Mouse (Mus musculus) liver, embryonic 12.5 days (tissue): ENCODE measurements at regions not wholly inside any gene's neighbourhood (a gene's known extent, or its start where the extent isn't known, plus 50 kb on each side); places are given as distances from the start of the nearest gene placed in this dataset.
A peak's percentile ranks its signal among the peaks of the same experiment; 100 is the strongest.

Source experiments
- ATAC-seq: fragments of 200-750 bp; cut with Nextera tagmentation; 2 replicates; pipeline ENCODE4 v1.8.0; 2017; ENCODE audit warnings: moderate number of reproducible peaks, mild to moderate bottlenecking, moderate library complexity
- H3K27ac ChIP-seq: fragments of 300-500 bp; sonication (generic); 2 replicates; pipeline ENCODE4 v1.5.1; 2016; ENCODE audit warnings: mild to moderate bottlenecking
- H3K27me3 ChIP-seq: fragments of 300-500 bp; sonication (generic); replicated peaks from 2 replicates; pipeline ENCODE4 v1.6.1; 2016; ENCODE audit warnings: mild to moderate bottlenecking, moderate library complexity
- H3K36me3 ChIP-seq: fragments of 300-500 bp; sonication (generic); 2 replicates; pipeline ENCODE4 v1.6.1; 2016; ENCODE audit warnings: mild to moderate bottlenecking, moderate library complexity
- H3K4me1 ChIP-seq: fragments of 300-500 bp; sonication (generic); 2 replicates; pipeline ENCODE4 v1.6.1; 2016
- H3K4me2 ChIP-seq: fragments of 300-500 bp; sonication (generic); 2 replicates; pipeline ENCODE4 v1.6.1; 2016; ENCODE audit warnings: mild to moderate bottlenecking, moderate library complexity
- H3K4me3 ChIP-seq: fragments of 300-500 bp; sonication (generic); 2 replicates; pipeline ENCODE4 v1.5.1; 2016; ENCODE audit warnings: mild to moderate bottlenecking, moderate library complexity
- H3K9ac ChIP-seq: fragments of 300-500 bp; sonication (generic); 2 replicates; pipeline ENCODE4 v1.6.1; 2016; ENCODE audit warnings: mild to moderate bottlenecking, moderate library complexity
- H3K9me3 ChIP-seq: fragments of 300-500 bp; sonication (generic); replicated peaks from 2 replicates; pipeline ENCODE4 v1.6.1; 2016; ENCODE audit warnings: mild to moderate bottlenecking, moderate library complexity
- WGBS: fragments of 180-500 bp; shearing (Covaris S2); methylation state at CpG from one replicate; pipeline ENCODE4 v1.1.7; 2016; ENCODE audit not compliant: insufficient replicate concordance; 5-methylcytosine and 5-hydroxymethylcytosine counted together

- no peak overlapping the region for H3K27ac ChIP-seq
- no peaks in the 10 kb centered on the region for H3K9me3 ChIP-seq
- H3K27me3 ChIP-seq: no peaks in the 10 kb centered on the region
- no peak overlapping the region for H3K9ac ChIP-seq
- H3K36me3 ChIP-seq: no peaks in the 10 kb centered on the region
- no peaks in the 10 kb centered on the region for H3K4me1 ChIP-seq
- H3K4me3 ChIP-seq: no peak overlapping the region
- H3K4me2 ChIP-seq: no peak overlapping the region
- WGBS: 80% methylated on average over 1 of the region's 1 CpGs
- ATAC-seq: no peak
These were observed 87.9 kb upstream of the Lpp start for GRCm38 (mm10) chr16:24305391-24305790.

- no peak overlapping the region for H3K27ac ChIP-seq
- H3K4me1 ChIP-seq: no peaks in the 10 kb centered on the region
- H3K4me3 ChIP-seq: no peak overlapping the region
- WGBS: 27% methylated on average over 3 of the region's 3 CpGs
- ATAC-seq: no peak
- no peaks in the 10 kb centered on the region for H3K27me3 ChIP-seq
- no peaks in the 10 kb centered on the region for H3K36me3 ChIP-seq
- no peaks in the 10 kb centered on the region for H3K9me3 ChIP-seq
- no peak overlapping the region for H3K9ac ChIP-seq
- no peak overlapping the region for H3K4me2 ChIP-seq
These were observed 96.5 kb upstream of the Lpp start for GRCm38 (mm10) chr16:24296790-24297189.

- Histone ChIP-seq H3K4me1 (no peaks in the 10 kb centered on the region), H3K9me3 (no peaks in the 10 kb centered on the region), H3K27ac (no peak overlapping the region), H3K4me2 (no peak overlapping the region), H3K36me3 (no peaks in the 10 kb centered on the region), H3K4me3 (no peak overlapping the region), H3K9ac (no peak overlapping the region), H3K27me3 (no peaks in the 10 kb centered on the region)
- WGBS: 53% methylated on average over 7 of the region's 7 CpGs
- ATAC-seq: no peak
These were observed 97.5 kb upstream of the Lpp start for GRCm38 (mm10) chr16:24295626-24296440.

DNA sequence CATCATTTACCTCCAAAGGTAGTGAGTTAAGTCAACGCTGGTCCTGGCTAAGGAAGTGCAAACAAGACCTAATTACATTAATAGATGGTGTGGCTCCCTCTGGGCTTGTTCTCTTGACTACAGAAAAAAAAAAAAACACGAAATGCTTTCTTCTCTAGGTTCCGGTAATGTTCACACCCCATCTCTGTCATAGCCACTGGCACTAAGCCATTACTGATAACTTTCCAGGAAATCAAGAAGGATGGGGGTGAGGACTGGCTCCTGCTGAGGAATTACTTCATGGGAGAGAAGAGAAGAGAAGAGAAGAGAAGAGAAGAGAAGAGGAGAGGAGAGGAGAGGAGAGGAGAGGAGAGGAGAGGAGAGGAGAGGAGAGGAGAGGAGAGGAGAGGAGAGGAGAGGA lies 109.1 kb upstream of the Lpp start:
- no peaks in the 10 kb centered on the region for H3K9me3 ChIP-seq
- H3K4me3 ChIP-seq: no peak overlapping the region
- no peaks in the 10 kb centered on the region for H3K27me3 ChIP-seq
- no peak for ATAC-seq
- no peaks in the 10 kb centered on the region for H3K36me3 ChIP-seq
- H3K4me1 ChIP-seq: no peaks in the 10 kb centered on the region; the same call in 1 of the 2 replicates
- 48% methylated on average over 3 of the region's 3 CpGs for WGBS
- H3K9ac ChIP-seq: no peak overlapping the region
- no peak overlapping the region for H3K4me2 ChIP-seq
- no peak overlapping the region for H3K27ac ChIP-seq

- Histone ChIP-seq H3K4me1 (no peaks in the 10 kb centered on the region; the same call in 1 of the 2 replicates), H3K36me3 (no peaks in the 10 kb centered on the region), H3K27me3 (no peaks in the 10 kb centered on the region), H3K4me3 (no peak overlapping the region), H3K9ac (no peak overlapping the region), H3K4me2 (no peak overlapping the region), H3K27ac (no peak overlapping the region), H3K9me3 (no peaks in the 10 kb centered on the region)
- peak; percentile 15; the same call in 1 of the 2 replicates for ATAC-seq
- 48% methylated on average over 6 of the region's 6 CpGs for WGBS
These were observed 111.1 kb upstream of the Lpp start for GRCm38 (mm10) chr16:24282194-24282683.

DNA sequence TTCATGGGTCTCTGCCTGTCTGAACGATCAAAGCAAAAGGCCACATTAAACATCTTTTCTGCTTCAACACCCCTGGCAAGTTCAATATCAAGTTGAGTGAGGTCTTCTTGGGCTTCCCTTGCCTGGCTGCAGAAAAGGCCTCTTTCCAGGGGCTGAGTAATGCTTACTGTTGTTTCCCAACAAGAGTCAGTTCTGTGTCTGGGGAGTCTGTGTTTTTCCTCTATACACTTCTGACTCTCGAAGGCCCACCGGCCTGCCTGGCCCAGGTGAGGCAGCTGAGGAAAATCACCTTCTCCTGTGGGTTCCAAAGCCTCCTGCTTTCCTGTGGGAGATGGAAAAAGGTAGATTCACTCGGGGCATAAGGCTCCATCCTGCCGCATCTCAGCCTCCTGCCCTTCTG lies 111.7 kb upstream of the Lpp start:
- Histone ChIP-seq H3K9me3 (no peaks in the 10 kb centered on the region), H3K4me1 (no peaks in the 10 kb centered on the region; the same call in 1 of the 2 replicates), H3K27me3 (no peaks in the 10 kb centered on the region), H3K27ac (no peak overlapping the region), H3K9ac (no peak overlapping the region), H3K4me3 (no peak overlapping the region), H3K4me2 (no peak overlapping the region), H3K36me3 (no peaks in the 10 kb centered on the region)
- no peak for ATAC-seq
- WGBS: 63% methylated on average over 5 of the region's 5 CpGs

GRCm38 (mm10) chr16:24277857-24278256 lies 115.5 kb upstream of the Lpp start:
- Histone ChIP-seq H3K36me3 (no peaks in the 10 kb centered on the region), H3K4me1 (no peaks in the 10 kb centered on the region; the same call in 1 of the 2 replicates), H3K27ac (no peak overlapping the region), H3K9me3 (no peaks in the 10 kb centered on the region), H3K27me3 (no peaks in the 10 kb centered on the region), H3K4me3 (no peak overlapping the region), H3K9ac (no peak overlapping the region), H3K4me2 (no peak overlapping the region)
- WGBS: 69% methylated on average over 7 of the region's 7 CpGs
- no peak for ATAC-seq

DNA sequence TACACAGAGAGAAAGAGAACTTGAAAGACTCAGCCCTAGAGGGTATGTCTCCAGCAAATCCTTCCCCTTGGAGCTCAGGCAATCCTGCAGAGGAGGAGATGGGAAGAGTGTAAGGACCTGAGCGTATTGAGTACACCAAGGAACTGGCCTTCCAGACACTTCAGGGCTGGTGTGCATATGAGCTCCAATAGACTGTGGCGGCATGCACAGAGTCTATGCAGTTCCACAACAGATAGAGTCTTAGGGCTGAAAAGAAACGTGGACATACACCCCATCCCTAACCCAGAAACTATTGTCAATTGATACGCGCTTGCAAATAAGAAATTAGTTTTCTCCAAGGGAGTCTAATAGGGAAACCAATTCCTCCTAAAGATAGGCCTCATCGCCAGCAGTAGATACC lies 130.6 kb upstream of the Lpp start:
- no peak for ATAC-seq
- Histone ChIP-seq H3K4me3 (no peak overlapping the region), H3K36me3 (no peaks in the 10 kb centered on the region), H3K4me1 (no peaks in the 10 kb centered on the region; the same call in 1 of the 2 replicates), H3K27ac (no peak overlapping the region), H3K4me2 (no peak overlapping the region), H3K27me3 (no peaks in the 10 kb centered on the region), H3K9ac (no peak overlapping the region), H3K9me3 (no peaks in the 10 kb centered on the region)
- 77% methylated on average over 6 of the region's 6 CpGs for WGBS

- Histone ChIP-seq H3K27ac (no peak overlapping the region), H3K4me1 (no peaks in the 10 kb centered on the region), H3K36me3 (no peaks in the 10 kb centered on the region), H3K27me3 (no peaks in the 10 kb centered on the region), H3K9me3 (no peaks in the 10 kb centered on the region), H3K9ac (no peak overlapping the region), H3K4me2 (no peak overlapping the region), H3K4me3 (no peak overlapping the region)
- no peak for ATAC-seq
- WGBS: 71% methylated on average over 3 of the region's 3 CpGs
These were observed 133.5 kb upstream of the Lpp start for GRCm38 (mm10) chr16:24259711-24260230.

- WGBS: 56% methylated on average over 1 of the region's 1 CpGs
- H3K27ac ChIP-seq: no peak overlapping the region
- H3K9me3 ChIP-seq: no peaks in the 10 kb centered on the region
- no peak overlapping the region for H3K4me2 ChIP-seq
- no peak overlapping the region for H3K4me3 ChIP-seq
- H3K27me3 ChIP-seq: no peaks in the 10 kb centered on the region
- no peak for ATAC-seq
- no peaks in the 10 kb centered on the region for H3K4me1 ChIP-seq
- H3K9ac ChIP-seq: no peak overlapping the region
- no peaks in the 10 kb centered on the region for H3K36me3 ChIP-seq
These were observed 134.3 kb upstream of the Lpp start for GRCm38 (mm10) chr16:24258991-24259390.

DNA sequence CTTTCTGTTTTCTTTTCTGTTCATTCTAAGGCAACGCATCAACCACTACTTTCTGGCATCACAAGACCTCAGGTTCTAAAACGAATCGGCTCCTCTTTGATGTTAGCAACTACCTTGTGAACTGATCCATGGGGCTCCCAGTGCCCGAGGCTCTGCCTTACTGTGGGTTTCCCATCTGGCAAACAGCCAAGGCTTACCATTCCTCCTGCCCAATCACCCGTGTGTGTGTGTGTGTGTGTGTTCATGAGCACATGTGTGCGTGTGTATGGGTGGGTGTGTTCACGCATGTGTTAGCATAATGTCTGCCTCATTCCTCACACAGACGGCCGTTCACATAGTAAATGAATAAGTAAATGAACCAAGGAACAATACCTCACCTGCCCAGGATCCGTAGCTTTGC lies 138.3 kb upstream of the Lpp start:
- Histone ChIP-seq H3K36me3 (no peaks in the 10 kb centered on the region), H3K4me2 (no peak overlapping the region), H3K4me1 (no peaks in the 10 kb centered on the region), H3K27me3 (no peaks in the 10 kb centered on the region), H3K4me3 (no peak overlapping the region), H3K9me3 (no peaks in the 10 kb centered on the region), H3K27ac (no peak overlapping the region; the same call in 1 of the 2 replicates), H3K9ac (no peak overlapping the region)
- ATAC-seq: no peak
- WGBS: 61% methylated on average over 10 of the region's 10 CpGs

DNA sequence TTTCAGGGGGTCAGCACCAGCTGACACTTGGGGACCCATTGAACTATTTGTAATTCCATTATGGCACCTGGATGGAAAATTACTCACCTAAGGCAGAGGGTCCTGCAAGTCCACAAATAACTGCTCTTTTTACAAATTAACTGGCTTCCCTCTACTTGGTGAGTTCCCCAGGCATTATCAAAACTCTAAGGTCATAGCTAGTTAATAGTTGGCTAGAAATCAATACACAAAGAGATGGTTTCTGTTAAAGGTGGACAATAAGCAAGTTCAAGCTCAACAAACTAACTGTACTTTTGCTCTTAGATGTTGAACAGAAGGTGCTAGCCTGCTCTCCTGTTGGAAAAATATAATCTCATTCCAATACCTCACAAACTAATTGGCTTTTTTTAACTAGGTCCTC lies 138.7 kb upstream of the Lpp start:
- Histone ChIP-seq H3K9ac (no peak overlapping the region), H3K9me3 (no peaks in the 10 kb centered on the region), H3K4me3 (no peak overlapping the region), H3K4me1 (no peaks in the 10 kb centered on the region), H3K4me2 (no peak overlapping the region), H3K27ac (no peak overlapping the region), H3K36me3 (no peaks in the 10 kb centered on the region), H3K27me3 (no peaks in the 10 kb centered on the region)
- ATAC-seq: no peak
